Mouse (Mus musculus): ENCODE data around the gene Mrps2. TPM values are rescaled to one million over a fixed set of nuclear protein-coding genes. Genes with fewer than 3 reads are reported as not detected.

Gene Mrps2
- polyA plus RNA-seq, 1 experiment: 13.7 TPM

DNA sequence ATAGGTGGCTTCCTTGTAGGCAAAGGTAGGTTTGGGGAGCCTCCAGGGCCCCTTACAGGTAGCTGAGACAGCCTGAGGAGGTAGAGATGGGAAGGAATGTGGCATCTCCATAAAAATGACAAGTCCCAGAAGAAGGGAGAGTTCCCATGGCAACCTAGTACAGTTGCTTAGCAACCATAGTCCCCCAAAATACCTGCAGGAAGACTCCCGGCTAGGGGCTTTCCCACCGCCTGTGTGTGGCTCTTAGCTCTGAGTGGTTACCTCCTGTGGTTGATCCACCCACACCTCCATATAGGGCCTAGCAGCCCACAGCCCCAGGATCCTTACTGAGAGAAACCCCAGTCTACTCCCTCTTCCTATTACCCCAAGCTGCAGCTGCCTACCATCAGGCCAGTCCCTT, 50.4 kb downstream of the Mrps2 start:
- TF ChIP-seq CTCF (IDR thresholded peaks at IDR 0.05; ENCODE audit: control insufficient read depth, insufficient read depth, low read length) (no peak), POLR2A (IDR thresholded peaks at IDR 0.05; ENCODE audit: borderline replicate concordance, control insufficient read depth, low read depth, low read length) (no peak)
- 72% methylated on average over 2 of the region's 2 CpGs for WGBS
- H3K4me3 ChIP-seq (replicated peaks; ENCODE audit: control insufficient read depth, low read depth, low read length): no peak overlapping the region
- no peak overlapping the region for H3K27ac ChIP-seq (ENCODE audit: control insufficient read depth, insufficient read depth, low read depth, low read length, poor library complexity)
- peaks cover 3% of the 10 kb centered on the region for H3K4me1 ChIP-seq (ENCODE audit: control insufficient read depth, insufficient read depth, low read length)

DNA sequence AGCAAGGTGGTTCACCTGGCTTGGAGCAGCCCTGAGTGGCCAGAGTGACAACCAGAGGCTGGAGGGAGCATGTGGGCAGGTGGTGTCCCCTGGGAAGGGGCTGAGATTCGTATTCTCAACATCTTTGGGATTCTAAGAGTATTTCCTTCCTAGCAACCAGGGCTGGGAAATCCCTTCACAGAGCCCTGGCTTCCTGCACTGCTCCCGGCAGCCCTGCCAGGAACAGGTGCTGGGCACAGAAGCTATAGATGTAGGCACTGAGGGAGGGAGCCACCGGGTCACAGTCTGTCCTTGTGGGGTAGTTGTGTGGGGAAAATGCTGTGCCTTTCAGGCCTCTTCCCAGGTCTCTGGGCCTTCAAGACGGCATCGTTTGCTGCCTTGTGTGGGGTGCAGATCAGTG, 52.7 kb downstream of the Mrps2 start:
- no peak for TF ChIP-seq POLR2A (IDR thresholded peaks at IDR 0.05; ENCODE audit: borderline replicate concordance, control insufficient read depth, low read depth, low read length)
- no peak for TF ChIP-seq CTCF (IDR thresholded peaks at IDR 0.05; ENCODE audit: control insufficient read depth, insufficient read depth, low read length)
- Histone ChIP-seq H3K4me3 (replicated peaks; ENCODE audit: control insufficient read depth, low read depth, low read length) (no peak overlapping the region), H3K27ac (ENCODE audit: control insufficient read depth, insufficient read depth, low read depth, low read length, poor library complexity) (no peak overlapping the region), H3K4me1 (ENCODE audit: control insufficient read depth, insufficient read depth, low read length) (peaks cover 3% of the 10 kb centered on the region; the same call in 1 of the 2 replicates)
- 80% methylated on average over 5 of the region's 5 CpGs for WGBS

Other genes starting within 250 kb of the Mrps2 start
- 0.29 and 0.45 TPM in 2 replicates for gene Ppp1r26, start 21.3 kb upstream of the Mrps2 start, polyA plus RNA-seq (2011; ENCODE audit: insufficient read depth, insufficient read length, low replicate concordance, missing spikeins)
- gene 1700007K13Rik, start 1.7 kb upstream of the Mrps2 start, polyA plus RNA-seq (2011; ENCODE audit: insufficient read depth, insufficient read length, low replicate concordance, missing spikeins): 6.8 TPM in 1 of 2 replicates, not detected in the other
- gene Gbgt1, start 28.8 kb downstream of the Mrps2 start, polyA plus RNA-seq (2011; ENCODE audit: insufficient read depth, insufficient read length, low replicate concordance, missing spikeins): 1.8 TPM in 1 of 2 replicates, not detected in the other
- not detected in 2 replicates for gene Gm10134, start 38.0 kb downstream of the Mrps2 start, polyA plus RNA-seq (2011; ENCODE audit: insufficient read depth, insufficient read length, low replicate concordance, missing spikeins)
- 5.2 and 5.5 TPM in 2 replicates for gene Ralgds, start 45.1 kb downstream of the Mrps2 start, polyA plus RNA-seq (2011; ENCODE audit: insufficient read depth, insufficient read length, low replicate concordance, missing spikeins)
- gene Cel, start 95.3 kb downstream of the Mrps2 start, polyA plus RNA-seq (2011; ENCODE audit: insufficient read depth, insufficient read length, low replicate concordance, missing spikeins): 0.72 TPM in 1 of 2 replicates, not detected in the other
- gene Gtf3c5, start 115.7 kb downstream of the Mrps2 start, polyA plus RNA-seq (2011; ENCODE audit: insufficient read depth, insufficient read length, low replicate concordance, missing spikeins): 14.5 and 14.7 TPM in 2 replicates
- gene Gfi1b, start 153.9 kb downstream of the Mrps2 start, polyA plus RNA-seq (2011; ENCODE audit: insufficient read depth, insufficient read length, low replicate concordance, missing spikeins): 62.0 and 66.9 TPM in 2 replicates
- gene Tsc1, start 173.2 kb downstream of the Mrps2 start, polyA plus RNA-seq (2011; ENCODE audit: insufficient read depth, insufficient read length, low replicate concordance, missing spikeins): 9.4 and 12.5 TPM in 2 replicates
- gene Spaca9, start 231.7 kb downstream of the Mrps2 start, polyA plus RNA-seq (2011; ENCODE audit: insufficient read depth, insufficient read length, low replicate concordance, missing spikeins): 2.5 TPM in 1 of 2 replicates, not detected in the other
- gene Ak8, start 232.1 kb downstream of the Mrps2 start, polyA plus RNA-seq (2011; ENCODE audit: insufficient read depth, insufficient read length, low replicate concordance, missing spikeins): 1.7 TPM in 1 of 2 replicates, not detected in the other